Mouse (Mus musculus) lung, adult 10 weeks (tissue): ENCODE measurements around the gene Ccdc154. TPM values are rescaled to one million over a fixed set of nuclear protein-coding genes. Genes with fewer than 3 reads are reported as not detected.

Experiments used
- polyA plus RNA-seq: library from polyadenylated mRNA; stranded (reverse); fragments of 350-450 nt; fragmentation: Illumina TruSeq; extraction: RNeasy Lipid Tissue Mini Kit (QIAGEN cat#74804); gene quantifications from one replicate; pipeline ENCODE4 v1.2.3, GENCODE M21; 2014; ENCODE audit warnings: low read depth, low replicate concordance; ENCODE audit not compliant: insufficient read depth

The Ccdc154 gene
- not detected for polyA plus RNA-seq

GRCm38 (mm10) chr17:25162161-25162560 is at the start of gene Ccdc154:
Gene Ccdc154 (plus strand): TSS chr17:25162461.

GRCm38 (mm10) chr17:25115664-25116432 is 46.4 kb upstream of the Ccdc154 start, which contains the start of gene Telo2:
Gene Telo2 (minus strand): TSS chr17:25115967.

GRCm38 (mm10) chr17:25120406-25120805 is 41.9 kb upstream of the Ccdc154 start, which contains the start of gene Ptx4:
Gene Ptx4 (plus strand): TSS chr17:25120760.

GRCm38 (mm10) chr17:25133275-25133698 is 29.0 kb upstream of the Ccdc154 start, which contains the start of gene Clcn7:
Gene Clcn7 (plus strand): TSS chr17:25133391.

GRCm38 (mm10) chr17:25175411-25175810 is 13.2 kb downstream of the Ccdc154 start, which contains the start of gene Gm38655:
Gene Gm38655 (minus strand): TSS chr17:25175471.

GRCm38 (mm10) chr17:25184129-25184691 is 21.9 kb downstream of the Ccdc154 start, which contains the start of gene BC003965:
Gene BC003965 (plus strand): TSS chr17:25184554.

GRCm38 (mm10) chr17:25188150-25189031 is 26.1 kb downstream of the Ccdc154 start, which contains the start of gene Unkl:
Gene Unkl (plus strand): TSS chr17:25188397.

Other genes starting within 250 kb of the Ccdc154 start
- 16.0 TPM for gene Mapk8ip3, start 225.5 kb upstream of the Ccdc154 start, polyA plus RNA-seq
- gene Jpt2, start 201.8 kb upstream of the Ccdc154 start, polyA plus RNA-seq, result 12.6 TPM
- 3.6 TPM for gene Cramp1l, start 146.7 kb upstream of the Ccdc154 start, polyA plus RNA-seq
- 6.4 TPM for gene Ift140, start 146.4 kb upstream of the Ccdc154 start, polyA plus RNA-seq
- gene Tmem204, start 78.9 kb upstream of the Ccdc154 start, polyA plus RNA-seq, result 141 TPM
- 11.7 TPM for gene Telo2, start 46.5 kb upstream of the Ccdc154 start, polyA plus RNA-seq
- not detected for gene Ptx4, start 41.7 kb upstream of the Ccdc154 start, polyA plus RNA-seq
- 13.7 TPM for gene Clcn7, start 29.1 kb upstream of the Ccdc154 start, polyA plus RNA-seq
- 3.1 TPM for gene Gm38655, start 13.0 kb downstream of the Ccdc154 start, polyA plus RNA-seq
- gene BC003965, start 22.1 kb downstream of the Ccdc154 start, polyA plus RNA-seq, result 13.3 TPM
- gene Unkl, start 25.9 kb downstream of the Ccdc154 start, polyA plus RNA-seq, result 11.2 TPM
- 49.7 TPM for gene Gnptg, start 77.7 kb downstream of the Ccdc154 start, polyA plus RNA-seq
- gene Tsr3, start 77.7 kb downstream of the Ccdc154 start, polyA plus RNA-seq, result 13.7 TPM
- 6.2 TPM for gene Baiap3, start 93.9 kb downstream of the Ccdc154 start, polyA plus RNA-seq
- 148 TPM for gene Ube2i, start 112.2 kb downstream of the Ccdc154 start, polyA plus RNA-seq
- not detected for gene Prss34, start 135.9 kb downstream of the Ccdc154 start, polyA plus RNA-seq
- gene Prss28, start 146.2 kb downstream of the Ccdc154 start, polyA plus RNA-seq, result not detected
- gene Prss29, start 156.2 kb downstream of the Ccdc154 start, polyA plus RNA-seq, result not detected
- not detected for gene Tpsab1, start 183.1 kb downstream of the Ccdc154 start, polyA plus RNA-seq
- 2.1 TPM for gene Tpsb2, start 203.8 kb downstream of the Ccdc154 start, polyA plus RNA-seq
- gene Tpsg1, start 206.8 kb downstream of the Ccdc154 start, polyA plus RNA-seq, result not detected